Mouse (Mus musculus) forebrain, postnatal 0 days (tissue): ENCODE data around the gene Cpeb4. TPM values are rescaled to one million over a fixed set of nuclear protein-coding genes. Genes with fewer than 3 reads are reported as not detected.

Experiments
- ATAC-seq: fragments of 200-750 bp; cut with Nextera tagmentation; 2 replicates; pipeline ENCODE4 v1.8.0; 2017; ENCODE audit warnings: mild to moderate bottlenecking, moderate library complexity
- DNase-seq: peaks from one replicate; pipeline ENCODE4 v3.0.0-alpha.2; 2015
- H3K27ac ChIP-seq: fragments of 300-500 bp; sonication (generic); 2 replicates; pipeline ENCODE4 v1.5.1; 2014; ENCODE audit warnings: low read depth, mild to moderate bottlenecking, antibody characterized with exemption, low read length, moderate library complexity, mixed read lengths
- H3K27me3 ChIP-seq: fragments of 300-500 bp; sonication (generic); 2 replicates; pipeline ENCODE4 v1.6.1; 2014; ENCODE audit warnings: mild to moderate bottlenecking, low read length, mixed read lengths; ENCODE audit not compliant: insufficient read depth
- H3K36me3 ChIP-seq: fragments of 300-500 bp; sonication (generic); 2 replicates; pipeline ENCODE4 v1.6.1; 2014; ENCODE audit warnings: mild to moderate bottlenecking, moderate library complexity; ENCODE audit not compliant: insufficient read depth
- H3K4me1 ChIP-seq: fragments of 300-500 bp; sonication (generic); 2 replicates; pipeline ENCODE4 v1.6.1; 2014; ENCODE audit warnings: antibody characterized with exemption; ENCODE audit not compliant: insufficient read depth
- H3K4me2 ChIP-seq: fragments of 300-500 bp; sonication (generic); 2 replicates; pipeline ENCODE4 v1.6.1; 2014; ENCODE audit warnings: low read depth, mild to moderate bottlenecking, moderate library complexity
- H3K4me3 ChIP-seq: fragments of 300-500 bp; sonication (generic); 2 replicates; pipeline ENCODE4 v1.5.1; 2014; ENCODE audit warnings: low read depth, low read length, mixed read lengths
- H3K9ac ChIP-seq: fragments of 300-500 bp; sonication (generic); 2 replicates; pipeline ENCODE4 v1.6.1; 2014; ENCODE audit warnings: mild to moderate bottlenecking
- H3K9me3 ChIP-seq: fragments of 300-500 bp; sonication (generic); 2 replicates; pipeline ENCODE4 v1.6.1; 2016; ENCODE audit warnings: low read length
- CTCF ChIP-seq: sonication (generic); IDR thresholded peaks from 2 replicates; pipeline ENCODE4 v1.5.1; 2016; ENCODE audit warnings: antibody characterized with exemption, control low read depth, low read depth
- WGBS: fragments of 180-500 bp; shearing (Covaris S2); extraction: QIAGEN DNeasy Blood & Tissue Kit; methylation state at CpG from one replicate; pipeline ENCODE4 v1.1.7; 2014; 5-methylcytosine and 5-hydroxymethylcytosine counted together
- polyA plus RNA-seq: library from polyadenylated mRNA; unstranded; fragments of >200 nt; fragmentation: Nextera tagmentation; extraction: Ambion mirVana; gene quantifications from 2 replicates; pipeline ENCODE4 v1.2.1, GENCODE M21; 2015
- total RNA-seq: library from RNA; depleted of rRNA; stranded (reverse); fragments of >200 nt; gene quantifications from 2 replicates; pipeline ENCODE4 v1.2.3, GENCODE M21; 2014

The Cpeb4 gene
- total and polyA plus RNA-seq, 2 experiments from 2014 or later, result 14.2 to 102 TPM

- no peak for TF ChIP-seq CTCF
- Histone ChIP-seq H3K4me2 (peak overlapping the region; percentile 86), H3K27me3 (no peaks in the 10 kb centered on the region), H3K4me3 (peak overlapping the region; percentile 97), H3K4me1 (peaks cover 13% of the 10 kb centered on the region; the same call in 1 of the 2 replicates), H3K27ac (peak overlapping the region; percentile 67), H3K36me3 (no peaks in the 10 kb centered on the region), H3K9ac (peak overlapping the region; percentile 85), H3K9me3 (no peaks in the 10 kb centered on the region)
- DNase-seq (peak; percentile 37), ATAC-seq (no peak)
- 48% methylated on average over 15 of the region's 15 CpGs for WGBS
Measured at GRCm38 (mm10) chr11:31872546-31873261, 693 bp downstream of the Cpeb4 start.

DNA sequence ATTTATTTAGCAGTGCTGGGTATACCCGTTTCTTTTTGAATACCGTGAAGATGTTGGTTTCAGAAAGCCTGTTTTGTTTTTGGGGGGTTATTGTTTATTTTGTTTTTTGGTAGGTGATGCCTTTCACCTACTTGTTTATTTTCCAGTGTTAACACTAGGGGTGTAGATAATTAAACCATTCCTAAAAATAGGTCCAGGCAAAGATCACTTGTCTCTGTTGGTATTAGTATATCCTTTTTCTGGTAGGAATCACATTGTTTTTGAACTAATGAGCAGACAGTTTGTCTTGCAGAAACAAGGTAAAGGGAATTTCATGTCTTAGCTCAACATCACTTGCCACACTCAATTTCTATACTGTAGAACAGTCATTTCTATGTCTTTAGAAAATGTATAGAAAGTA lies 2.1 kb downstream of the Cpeb4 start:
- Histone ChIP-seq H3K4me3 (peak overlapping the region; percentile 97), H3K4me1 (peaks cover 13% of the 10 kb centered on the region; the same call in 1 of the 2 replicates), H3K36me3 (no peaks in the 10 kb centered on the region), H3K9ac (peak overlapping the region; percentile 85; the same call in 1 of the 2 replicates), H3K27ac (no peak overlapping the region), H3K27me3 (no peaks in the 10 kb centered on the region), H3K9me3 (no peaks in the 10 kb centered on the region), H3K4me2 (peak overlapping the region; percentile 86)
- ATAC-seq (no peak), DNase-seq (no peak)
- TF ChIP-seq CTCF, result no peak
- 52% methylated on average over 2 of the region's 2 CpGs for WGBS

- peaks cover 8% of the 10 kb centered on the region for H3K4me1 ChIP-seq
- H3K27ac ChIP-seq, result no peak overlapping the region
- no peaks in the 10 kb centered on the region for H3K36me3 ChIP-seq
- WGBS, result 82% methylated on average over 1 of the region's 1 CpGs
- no peaks in the 10 kb centered on the region for H3K9me3 ChIP-seq
- H3K9ac ChIP-seq, result no peak overlapping the region
- no peak overlapping the region for H3K4me2 ChIP-seq
- no peak for DNase-seq
- no peak for TF ChIP-seq CTCF
- no peak overlapping the region for H3K4me3 ChIP-seq
- H3K27me3 ChIP-seq, result no peaks in the 10 kb centered on the region
- ATAC-seq, result no peak
Measured at GRCm38 (mm10) chr11:31883671-31884070, 11.7 kb downstream of the Cpeb4 start.

DNA sequence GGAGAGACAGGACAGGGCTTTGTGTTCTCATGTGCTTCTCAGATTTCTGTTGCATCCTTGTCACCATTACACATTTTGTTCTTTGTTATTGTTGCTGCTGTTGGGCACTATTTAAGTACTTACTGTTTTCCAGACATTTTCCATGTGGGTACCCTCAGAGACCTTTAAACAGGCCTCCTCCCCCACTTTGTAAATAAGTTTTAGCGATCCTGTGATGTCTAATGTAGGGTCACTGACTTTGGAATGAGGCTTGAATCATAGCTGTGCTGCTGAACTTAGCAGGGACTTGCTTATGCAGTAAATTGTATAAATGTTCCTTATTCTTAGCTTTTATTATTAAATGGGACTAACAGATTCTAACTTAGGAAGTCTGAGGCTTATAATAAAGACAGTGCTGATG lies 13.8 kb downstream of the Cpeb4 start:
- no peaks in the 10 kb centered on the region for H3K9me3 ChIP-seq
- 71% methylated on average over 1 of the region's 1 CpGs for WGBS
- no peak overlapping the region for H3K4me3 ChIP-seq
- no peaks in the 10 kb centered on the region for H3K36me3 ChIP-seq
- peaks cover 8% of the 10 kb centered on the region for H3K4me1 ChIP-seq
- TF ChIP-seq CTCF, result no peak
- DNase-seq (no peak), ATAC-seq (no peak)
- no peak overlapping the region for H3K27ac ChIP-seq
- H3K4me2 ChIP-seq, result no peak overlapping the region
- H3K27me3 ChIP-seq, result no peaks in the 10 kb centered on the region
- no peak overlapping the region for H3K9ac ChIP-seq

GRCm38 (mm10) chr11:31888229-31888628 lies 16.2 kb downstream of the Cpeb4 start:
- Histone ChIP-seq H3K27me3 (no peaks in the 10 kb centered on the region), H3K36me3 (peaks cover 6% of the 10 kb centered on the region; the same call in 1 of the 2 replicates), H3K4me1 (no peaks in the 10 kb centered on the region), H3K4me2 (no peak overlapping the region), H3K27ac (no peak overlapping the region), H3K9ac (no peak overlapping the region), H3K4me3 (no peak overlapping the region), H3K9me3 (no peaks in the 10 kb centered on the region)
- no peak for ATAC-seq
- WGBS, result 91% methylated on average over 1 of the region's 1 CpGs
- TF ChIP-seq CTCF, result no peak
- DNase-seq, result no peak

- Histone ChIP-seq H3K4me3 (no peak overlapping the region), H3K9me3 (no peaks in the 10 kb centered on the region), H3K4me1 (no peaks in the 10 kb centered on the region), H3K27me3 (no peaks in the 10 kb centered on the region), H3K36me3 (peaks cover 6% of the 10 kb centered on the region; the same call in 1 of the 2 replicates), H3K4me2 (no peak overlapping the region), H3K9ac (no peak overlapping the region), H3K27ac (no peak overlapping the region)
- WGBS, result 69% methylated on average over 3 of the region's 3 CpGs
- no peak for TF ChIP-seq CTCF
- ATAC-seq (no peak), DNase-seq (no peak)
Measured at GRCm38 (mm10) chr11:31892152-31892551, 20.1 kb downstream of the Cpeb4 start.

DNA sequence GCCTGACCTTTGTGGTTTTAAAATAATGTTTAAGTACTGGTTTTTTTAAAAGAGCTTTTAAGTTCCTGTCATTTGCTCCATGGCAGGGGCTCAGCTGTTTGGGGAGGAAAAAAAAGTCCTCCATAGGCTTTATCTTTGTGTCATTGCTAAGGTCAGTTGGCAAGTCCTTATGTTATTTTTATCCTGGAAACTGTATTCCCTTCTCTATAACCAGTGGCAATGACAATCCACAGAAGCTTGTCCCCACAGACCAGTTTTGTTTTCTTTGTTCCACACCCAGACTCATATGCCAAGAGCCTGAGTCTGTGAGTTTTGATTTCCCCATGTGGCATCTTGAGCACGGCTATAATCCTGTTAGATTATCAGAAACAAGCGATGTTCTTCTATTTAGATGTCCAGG lies 21.6 kb downstream of the Cpeb4 start:
- no peak for DNase-seq
- no peak overlapping the region for H3K4me3 ChIP-seq
- no peaks in the 10 kb centered on the region for H3K27me3 ChIP-seq
- H3K4me2 ChIP-seq, result no peak overlapping the region
- peaks cover 6% of the 10 kb centered on the region; the same call in 1 of the 2 replicates for H3K36me3 ChIP-seq
- 79% methylated on average over 2 of the region's 2 CpGs for WGBS
- H3K27ac ChIP-seq, result no peak overlapping the region
- H3K4me1 ChIP-seq, result no peaks in the 10 kb centered on the region
- no peak for ATAC-seq
- no peak overlapping the region for H3K9ac ChIP-seq
- TF ChIP-seq CTCF, result no peak
- H3K9me3 ChIP-seq, result no peaks in the 10 kb centered on the region
